Mouse (Mus musculus): Measurements from ENCODE around the gene E130308A19Rik. TPM values are rescaled to one million over a fixed set of nuclear protein-coding genes. Genes with fewer than 3 reads are reported as not detected.

Gene E130308A19Rik
- total and polyA plus RNA-seq, 3 experiments = 2.4 to 3.4 (median 3.1) TPM

DNA sequence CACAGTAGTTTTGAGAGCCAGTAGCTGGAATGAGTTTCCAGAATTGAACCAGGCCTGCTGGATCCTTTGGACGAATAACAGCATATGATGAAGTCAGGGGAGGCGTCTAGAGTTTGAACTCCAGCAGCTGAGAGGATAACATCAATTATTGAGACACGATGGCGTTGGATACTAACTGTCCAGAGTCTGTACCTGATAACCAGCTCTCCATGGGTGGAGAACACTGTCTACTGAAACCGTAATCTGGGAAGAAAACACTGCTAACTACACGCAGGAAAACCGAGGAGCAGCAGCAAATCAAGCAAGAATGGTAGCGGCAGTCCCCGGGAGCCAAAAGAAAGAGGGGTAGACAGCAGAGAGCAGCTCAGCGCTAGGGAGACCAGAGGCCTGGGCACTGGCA is 56.9 kb downstream of the E130308A19Rik start:
- peaks cover 6 to 19% of the 10 kb centered on the region in 2 experiments for H3K4me1 ChIP-seq (ENCODE audit: control insufficient read depth in 1 of 2, insufficient read depth in 2 of 2)
- no peak overlapping the region for H3K4me3 ChIP-seq (replicated peaks in 1 of 3; ENCODE audit: low read depth in 2 of 3, low read length in 2 of 3, poor library complexity in 1 of 3)
- dilution Hi-C loops (cut with MboI; ENCODE audit: extremely low pct_ligation_motif_present, extremely low pct_unique_long_range_greater_than_20kb, low sequenced_read_pairs) = no loop called here
- no peaks in the 10 kb centered on the region for H3K9me3 ChIP-seq (replicated peaks; ENCODE audit: low read length)
- H3K4me2 ChIP-seq (ENCODE audit: insufficient read depth, low read depth, poor library complexity, severe bottlenecking) = peak overlapping the region; percentile 13; the same call in 1 of the 2 replicates
- H3K27ac ChIP-seq (ENCODE audit: insufficient read depth, low read depth) = no peak overlapping the region
- no peaks in the 10 kb centered on the region for H3K27me3 ChIP-seq (replicated peaks)
- in situ Hi-C loops (cut with MboI; ENCODE audit: low pct_ligation_motif_present, low pct_unique_long_range_greater_than_20kb, low sequenced_read_pairs) = no loop called here
- H3K79me2 ChIP-seq (replicated peaks; ENCODE audit: control insufficient read depth, extremely low read depth, insufficient read depth, poor library complexity, severe bottlenecking) = no peaks in the 10 kb centered on the region
- no peaks in the 10 kb centered on the region for H3K36me3 ChIP-seq (replicated peaks in 1 of 2; ENCODE audit: control insufficient read depth in 1 of 2, insufficient read depth in 1 of 2, low read length in 1 of 2)
- 0 out of 2 replicates have a peak overlapping the region, but pooled peaks have one; percentile 13 for H3K9ac ChIP-seq (ENCODE audit: insufficient read depth, low read depth)
- no peak for TF ChIP-seq ZC3H11A (IDR thresholded peaks at IDR 0.05; ENCODE audit: low read depth, low read length)
- no peak for TF ChIP-seq MEF2A (IDR thresholded peaks at IDR 0.05; ENCODE audit: borderline replicate concordance, low read depth, low read length)
- TF ChIP-seq GABPA (IDR thresholded peaks at IDR 0.05; ENCODE audit: insufficient replicate concordance, low read depth, low read length) = no peak
- TF ChIP-seq MYC (IDR thresholded peaks at IDR 0.05; ENCODE audit: low read depth, low read length) = no peak
- TF ChIP-seq JUN (IDR thresholded peaks at IDR 0.05; ENCODE audit: insufficient read depth, low read depth, low read length) = no peak
- TF ChIP-seq ZKSCAN1 (IDR thresholded peaks at IDR 0.05; ENCODE audit: borderline replicate concordance, low read depth, low read length) = no peak
- no peak for TF ChIP-seq ELF1 (IDR thresholded peaks at IDR 0.05; ENCODE audit: low read depth, low read length)
- no peak for TF ChIP-seq PAX5 (IDR thresholded peaks at IDR 0.05; ENCODE audit: low read length)
- TF ChIP-seq KAT2A (IDR thresholded peaks at IDR 0.05; ENCODE audit: insufficient replicate concordance, low read length) = no peak
- no peak for TF ChIP-seq ZNF384 (IDR thresholded peaks at IDR 0.05; ENCODE audit: low read depth, low read length)
- TF ChIP-seq MAX (IDR thresholded peaks at IDR 0.05; ENCODE audit: low read length) = no peak
- no peak for TF ChIP-seq USF2 (conservative IDR thresholded peaks at IDR 0.05; ENCODE audit: low read depth, low read length)
- no peak for TF ChIP-seq MAFK (IDR thresholded peaks at IDR 0.05; ENCODE audit: insufficient replicate concordance, low read length)
- TF ChIP-seq POLR2AphosphoS2 (IDR thresholded peaks at IDR 0.05; ENCODE audit: low read depth, low read length) = no peak
- TF ChIP-seq ZMIZ1 (IDR thresholded peaks at IDR 0.05; ENCODE audit: low read depth, low read length) = no peak
- no peak for TF ChIP-seq CHD2 (IDR thresholded peaks at IDR 0.05; ENCODE audit: low read length)
- TF ChIP-seq NRF1 (IDR thresholded peaks at IDR 0.05; ENCODE audit: low read depth, low read length) = no peak
- TF ChIP-seq RCOR1 (conservative IDR thresholded peaks at IDR 0.05; ENCODE audit: low read depth, low read length) = no peak
- no peak for TF ChIP-seq MXI1 (IDR thresholded peaks at IDR 0.05; ENCODE audit: low read depth, low read length)
- no peak for DNase-seq (ENCODE audit: extremely low read depth)

DNA sequence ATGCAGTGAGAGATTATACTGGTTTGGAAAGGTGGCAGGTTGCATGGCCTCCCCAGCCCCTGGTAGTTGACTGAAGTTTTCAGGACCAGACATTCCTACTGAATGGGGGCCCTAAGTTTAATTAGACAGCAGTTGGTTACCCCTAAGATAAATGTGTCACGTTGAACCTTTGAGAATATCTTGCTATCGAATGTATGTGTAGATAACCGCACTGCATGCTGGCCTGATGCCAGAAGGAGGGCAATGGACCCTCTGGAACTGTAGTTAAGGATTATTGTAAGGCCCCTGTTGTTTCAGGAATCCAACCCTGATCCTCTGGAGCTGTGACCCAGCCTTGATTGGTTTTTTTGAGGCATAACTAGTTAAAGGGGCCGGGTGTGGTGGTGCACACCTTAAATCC is 58.3 kb downstream of the E130308A19Rik start:
- H3K4me1 ChIP-seq (ENCODE audit: control insufficient read depth in 1 of 2, insufficient read depth in 2 of 2) = peaks cover 6 to 19% of the 10 kb centered on the region in 2 experiments
- no peaks in the 10 kb centered on the region for H3K36me3 ChIP-seq (replicated peaks in 1 of 2; ENCODE audit: control insufficient read depth in 1 of 2, insufficient read depth in 1 of 2, low read length in 1 of 2)
- H3K27ac ChIP-seq (ENCODE audit: insufficient read depth, low read depth) = no peak overlapping the region
- DNase-seq (ENCODE audit: extremely low read depth) = no peak
- H3K4me2 ChIP-seq (ENCODE audit: insufficient read depth, low read depth, poor library complexity, severe bottlenecking) = no peak overlapping the region
- H3K9me3 ChIP-seq (replicated peaks; ENCODE audit: low read length) = no peaks in the 10 kb centered on the region
- dilution Hi-C loops (cut with MboI; ENCODE audit: extremely low pct_ligation_motif_present, extremely low pct_unique_long_range_greater_than_20kb, low sequenced_read_pairs) (no loop called here), in situ Hi-C loops (cut with MboI; ENCODE audit: low pct_ligation_motif_present, low pct_unique_long_range_greater_than_20kb, low sequenced_read_pairs) (no loop called here)
- no peak overlapping the region for H3K4me3 ChIP-seq (replicated peaks in 1 of 3; ENCODE audit: low read depth in 2 of 3, low read length in 2 of 3, poor library complexity in 1 of 3)
- H3K9ac ChIP-seq (ENCODE audit: insufficient read depth, low read depth) = no peak overlapping the region
- H3K27me3 ChIP-seq (replicated peaks) = no peaks in the 10 kb centered on the region
- no peaks in the 10 kb centered on the region for H3K79me2 ChIP-seq (replicated peaks; ENCODE audit: control insufficient read depth, extremely low read depth, insufficient read depth, poor library complexity, severe bottlenecking)
- TF ChIP-seq SMC3 (IDR thresholded peaks at IDR 0.05; ENCODE audit: low read depth, low read length) (no peak), MAX (IDR thresholded peaks at IDR 0.05; ENCODE audit: low read length) (no peak), POLR2A (IDR thresholded peaks at IDR 0.05; ENCODE audit: low read depth, low read length) (no peak), NELFE (IDR thresholded peaks at IDR 0.05; ENCODE audit: low read depth, low read length) (no peak), CTCF (conservative IDR thresholded peaks at IDR 0.05 in 1 of 2, IDR thresholded peaks at IDR 0.05 in 1 of 2; ENCODE audit: low read depth in 2 of 2, low read length in 2 of 2) (no peak), HCFC1 (IDR thresholded peaks at IDR 0.05; ENCODE audit: low read depth, low read length) (no peak), MEF2A (IDR thresholded peaks at IDR 0.05; ENCODE audit: borderline replicate concordance, low read depth, low read length) (no peak), ZKSCAN1 (IDR thresholded peaks at IDR 0.05; ENCODE audit: borderline replicate concordance, low read depth, low read length) (no peak), KAT2A (IDR thresholded peaks at IDR 0.05; ENCODE audit: insufficient replicate concordance, low read length) (no peak), RCOR1 (conservative IDR thresholded peaks at IDR 0.05; ENCODE audit: low read depth, low read length) (no peak), NRF1 (IDR thresholded peaks at IDR 0.05; ENCODE audit: low read depth, low read length) (no peak), POLR2AphosphoS2 (IDR thresholded peaks at IDR 0.05; ENCODE audit: low read depth, low read length) (no peak), ZMIZ1 (IDR thresholded peaks at IDR 0.05; ENCODE audit: low read depth, low read length) (no peak), MXI1 (IDR thresholded peaks at IDR 0.05; ENCODE audit: low read depth, low read length) (no peak), RAD21 (IDR thresholded peaks at IDR 0.05; ENCODE audit: low read depth, low read length) (no peak), ZC3H11A (IDR thresholded peaks at IDR 0.05; ENCODE audit: low read depth, low read length) (no peak), MAZ (IDR thresholded peaks at IDR 0.05; ENCODE audit: low read depth, low read length) (no peak), CHD1 (IDR thresholded peaks at IDR 0.05; ENCODE audit: low read depth, low read length) (no peak), ELF1 (IDR thresholded peaks at IDR 0.05; ENCODE audit: low read depth, low read length) (no peak), USF1 (IDR thresholded peaks at IDR 0.05; ENCODE audit: low read depth, low read length) (no peak)

Measured in CH12.LX (cell line).